Mouse (Mus musculus) hindbrain, embryonic 13.5 days (tissue): ENCODE results near the gene Rps6ka2. TPM values are rescaled to one million over a fixed set of nuclear protein-coding genes. Genes with fewer than 3 reads are reported as not detected.
A peak's percentile ranks its signal among the peaks of the same experiment; 100 is the strongest.
"Not testable (repeated sequence)": the region's sequence is repeated elsewhere in the genome, so short reads cannot be mapped to it uniquely, and the experiment has no call there.

Experiments
- ATAC-seq: fragments of 200-750 bp; cut with Nextera tagmentation; 2 replicates; pipeline ENCODE4 v1.8.0; 2017; ENCODE audit warnings: moderate TSS enrichment; ENCODE audit not compliant: low FRiP score
- H3K27ac ChIP-seq: fragments of 300-500 bp; sonication (generic); 2 replicates; pipeline ENCODE4 v1.5.1; 2015; ENCODE audit warnings: inconsistent platforms, mild to moderate bottlenecking, moderate library complexity
- H3K27me3 ChIP-seq: fragments of 300-500 bp; sonication (generic); 2 replicates; pipeline ENCODE4 v1.6.1; 2015; ENCODE audit warnings: mild to moderate bottlenecking, inconsistent platforms
- H3K36me3 ChIP-seq: fragments of 300-500 bp; sonication (generic); 2 replicates; pipeline ENCODE4 v1.6.1; 2015; ENCODE audit warnings: mild to moderate bottlenecking, inconsistent platforms
- H3K4me1 ChIP-seq: fragments of 300-500 bp; sonication (generic); replicated peaks from 2 replicates; pipeline ENCODE4 v1.6.1; 2015; ENCODE audit warnings: inconsistent platforms
- H3K4me2 ChIP-seq: fragments of 300-500 bp; sonication (generic); 2 replicates; pipeline ENCODE4 v1.6.1; 2015; ENCODE audit warnings: inconsistent platforms, mild to moderate bottlenecking, moderate library complexity
- H3K4me3 ChIP-seq: fragments of 300-500 bp; sonication (generic); 2 replicates; pipeline ENCODE4 v1.5.1; 2015; ENCODE audit warnings: mild to moderate bottlenecking, inconsistent platforms
- H3K9ac ChIP-seq: fragments of 300-500 bp; sonication (generic); 2 replicates; pipeline ENCODE4 v1.6.1; 2015; ENCODE audit warnings: mild to moderate bottlenecking, inconsistent platforms
- H3K9me3 ChIP-seq: fragments of 300-500 bp; sonication (generic); 2 replicates; pipeline ENCODE4 v1.6.1; 2016; ENCODE audit warnings: inconsistent platforms
- WGBS: fragments of 180-500 bp; shearing (Covaris S2); methylation state at CpG from one replicate; pipeline ENCODE4 v1.1.7; 2015; 5-methylcytosine and 5-hydroxymethylcytosine counted together
- polyA plus RNA-seq: library from polyadenylated mRNA; unstranded; fragments of >200 nt; fragmentation: Nextera tagmentation; extraction: Ambion mirVana; gene quantifications from 2 replicates; pipeline ENCODE4 v1.2.1, GENCODE M21; 2015

Gene Rps6ka2
- polyA plus RNA-seq = 21.2 and 22.1 TPM in 2 replicates

DNA sequence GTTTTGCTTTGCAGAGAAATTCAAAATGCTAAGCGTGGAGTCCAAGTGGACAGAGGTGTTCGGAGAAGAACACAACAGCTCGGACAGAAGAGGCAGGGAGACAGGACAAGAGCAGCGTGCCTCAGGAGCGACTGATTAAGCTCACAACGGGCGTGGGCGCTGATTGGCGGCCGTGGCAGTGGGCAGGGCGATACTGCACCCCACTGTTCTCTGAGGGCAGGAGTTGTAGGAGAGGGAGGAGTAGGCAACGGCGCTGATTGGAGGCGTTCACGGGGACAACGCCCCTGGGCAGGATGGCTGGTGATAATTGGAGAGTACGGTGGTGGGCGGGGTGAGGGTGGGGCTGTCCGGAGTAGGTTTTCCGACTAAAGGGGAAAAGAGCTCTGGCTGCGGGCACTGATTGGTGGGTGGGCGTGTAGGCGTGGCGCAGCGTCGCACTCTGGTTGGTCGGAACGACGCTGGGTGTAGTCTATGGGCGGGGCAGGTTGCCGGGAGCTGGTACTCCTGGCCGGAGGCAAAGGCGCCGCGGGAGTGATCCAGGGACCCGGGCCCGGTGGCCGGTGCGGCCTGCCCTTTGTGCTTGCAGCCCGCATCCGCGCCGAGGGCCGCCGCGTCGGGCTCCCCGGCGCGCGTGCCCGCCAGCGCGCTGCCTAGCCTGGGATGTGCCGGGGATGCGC lies at the start of gene Rps6ka2:
TSS of gene Rps6ka2 (plus strand) at position 489 of the 677 bp plus-strand sequence.
- peak within 1 kb of the TSS; percentile 94 for H3K27ac ChIP-seq
- peak within 1 kb of the TSS; percentile 79 for H3K4me3 ChIP-seq
- ATAC-seq = peak; percentile 99
- no peaks in the 10 kb centered on the region for H3K9me3 ChIP-seq
- no peaks in the 10 kb centered on the region for H3K27me3 ChIP-seq
- peak within 1 kb of the TSS; percentile 86 for H3K4me2 ChIP-seq
- under 1% methylated on average over 54 of the region's 56 CpGs for whole genome bisulfite sequencing
- peaks cover 38% of the 10 kb centered on the region for H3K4me1 ChIP-seq
- peak within 1 kb of the TSS; percentile 85 for H3K9ac ChIP-seq
- H3K36me3 ChIP-seq = no peaks in the 10 kb centered on the region

DNA sequence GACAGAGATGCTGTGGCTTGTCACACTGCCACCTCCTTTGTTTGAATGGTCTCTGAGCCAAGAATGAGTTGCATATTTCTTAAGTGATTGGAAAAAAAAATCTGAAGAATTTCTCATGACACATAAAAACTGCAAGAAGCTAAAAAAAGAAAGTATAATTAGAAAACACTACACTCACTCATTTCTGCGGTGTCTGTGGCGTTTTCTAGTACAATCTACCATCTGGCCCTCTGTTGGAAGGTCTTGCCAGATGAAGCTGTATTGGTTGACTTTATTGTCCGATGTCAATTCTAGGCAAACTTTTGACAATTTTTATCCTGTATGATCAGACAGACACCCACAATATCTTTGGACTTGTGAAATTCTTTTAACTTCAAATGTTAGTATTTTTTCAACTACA lies 49.1 kb upstream of the Rps6ka2 start:
- not testable (repeated sequence) for H3K9me3 ChIP-seq, H3K4me1 ChIP-seq, H3K36me3 ChIP-seq, H3K9ac ChIP-seq, H3K27ac ChIP-seq, ATAC-seq, H3K4me3 ChIP-seq, H3K4me2 ChIP-seq, H3K27me3 ChIP-seq
- WGBS = 96% methylated on average over 3 of the region's 3 CpGs

DNA sequence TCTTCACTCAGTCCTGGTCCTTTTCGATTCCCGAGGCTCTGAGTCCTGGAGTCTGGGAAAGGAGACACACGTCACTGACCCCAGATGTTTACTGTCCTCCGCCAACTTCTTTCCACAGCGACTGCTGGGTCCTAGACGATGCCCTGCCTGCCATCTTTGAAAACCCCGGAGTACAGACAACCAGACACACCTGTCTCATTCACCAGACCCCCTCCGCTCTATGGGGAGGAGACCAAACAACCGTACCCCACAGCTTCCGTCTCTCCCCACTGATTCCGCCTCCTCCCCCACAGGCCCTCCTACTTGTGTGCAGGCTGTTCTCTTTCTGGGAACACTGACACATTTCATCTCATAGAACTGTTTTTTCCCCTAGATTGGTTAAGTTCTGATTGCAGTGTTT lies 47.4 kb upstream of the Rps6ka2 start:
- H3K4me1 ChIP-seq, ATAC-seq, H3K4me3 ChIP-seq, H3K9ac ChIP-seq, H3K27ac ChIP-seq, H3K4me2 ChIP-seq, H3K27me3 ChIP-seq, H3K9me3 ChIP-seq, H3K36me3 ChIP-seq: not testable (repeated sequence)
- WGBS = 92% methylated on average over 11 of the region's 11 CpGs

DNA sequence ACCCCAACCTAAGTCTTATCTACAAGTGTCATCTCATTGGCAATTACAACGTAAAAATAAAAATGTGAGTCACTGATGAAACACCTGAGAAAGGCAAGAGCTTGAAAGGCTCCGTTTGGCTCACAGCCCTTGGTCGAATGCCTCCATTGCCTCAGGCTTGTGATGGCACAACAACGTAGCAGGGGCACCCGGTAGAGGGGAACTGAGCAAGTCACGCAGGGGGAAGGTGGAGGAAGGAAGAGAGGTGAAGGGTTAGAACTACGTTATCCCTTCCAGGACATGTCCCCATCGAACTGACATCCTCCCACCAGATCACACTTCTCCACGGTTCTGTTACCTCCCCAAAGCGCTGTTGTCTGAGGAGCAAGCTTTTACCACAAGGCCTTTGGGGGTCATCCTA lies 43.4 kb upstream of the Rps6ka2 start:
- not testable (repeated sequence) for H3K27ac ChIP-seq, H3K4me2 ChIP-seq, H3K27me3 ChIP-seq, H3K9ac ChIP-seq, ATAC-seq, H3K4me1 ChIP-seq, H3K36me3 ChIP-seq, H3K4me3 ChIP-seq, H3K9me3 ChIP-seq
- WGBS = 90% methylated on average over 8 of the region's 10 CpGs

DNA sequence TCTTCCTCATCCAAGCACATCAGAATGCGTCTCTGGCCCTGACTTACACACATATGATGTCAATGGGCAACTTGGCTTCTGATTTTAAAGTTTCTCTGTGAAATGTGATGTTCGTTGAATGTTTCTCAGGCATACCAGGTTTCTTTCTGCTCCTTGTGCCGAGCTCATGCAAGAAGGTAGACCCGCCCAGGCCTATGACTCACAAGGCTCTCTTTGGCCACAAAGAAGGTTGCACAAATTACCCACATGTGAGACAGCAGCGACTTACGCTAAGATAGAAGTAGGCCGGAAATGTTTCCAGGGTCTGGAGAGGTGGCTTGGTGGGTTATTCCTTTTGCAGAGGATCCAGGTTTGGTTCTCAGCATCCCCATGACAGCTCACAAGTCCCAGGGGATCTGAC lies 35.9 kb upstream of the Rps6ka2 start:
- H3K36me3 ChIP-seq, H3K27ac ChIP-seq: not testable (repeated sequence)
- WGBS = no CpG with 5 or more reads among the region's 7 CpGs

DNA sequence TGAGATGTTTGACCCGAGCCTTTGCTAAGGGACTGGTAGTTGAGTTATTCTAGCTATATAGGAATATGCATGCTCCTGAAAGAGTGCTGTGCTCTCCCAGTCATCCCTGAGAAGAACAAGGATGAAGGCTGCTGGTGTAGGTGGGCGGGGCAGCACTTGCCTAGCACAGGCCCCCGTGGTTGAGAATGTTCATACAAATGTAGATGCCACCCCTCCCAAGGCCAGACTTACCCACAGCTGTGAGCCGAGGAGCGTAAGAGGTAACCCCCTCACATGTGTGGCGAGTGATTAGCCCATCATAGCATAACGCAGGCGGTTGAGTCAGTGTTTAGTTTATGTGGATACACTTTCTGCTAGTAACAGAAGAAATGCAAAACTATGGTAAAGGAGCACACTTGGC lies 34.6 kb upstream of the Rps6ka2 start:
- ATAC-seq, H3K9ac ChIP-seq, H3K4me3 ChIP-seq, H3K9me3 ChIP-seq, H3K4me2 ChIP-seq, H3K27ac ChIP-seq, H3K27me3 ChIP-seq, H3K4me1 ChIP-seq, H3K36me3 ChIP-seq: not testable (repeated sequence)
- WGBS = 89% methylated on average over 7 of the region's 8 CpGs

More for the DNA sequence above, 35.9 kb upstream of the Rps6ka2 start:
- H3K9ac ChIP-seq, H3K4me1 ChIP-seq, H3K27me3 ChIP-seq, H3K9me3 ChIP-seq, ATAC-seq, H3K4me2 ChIP-seq, H3K4me3 ChIP-seq: not testable (repeated sequence)

DNA sequence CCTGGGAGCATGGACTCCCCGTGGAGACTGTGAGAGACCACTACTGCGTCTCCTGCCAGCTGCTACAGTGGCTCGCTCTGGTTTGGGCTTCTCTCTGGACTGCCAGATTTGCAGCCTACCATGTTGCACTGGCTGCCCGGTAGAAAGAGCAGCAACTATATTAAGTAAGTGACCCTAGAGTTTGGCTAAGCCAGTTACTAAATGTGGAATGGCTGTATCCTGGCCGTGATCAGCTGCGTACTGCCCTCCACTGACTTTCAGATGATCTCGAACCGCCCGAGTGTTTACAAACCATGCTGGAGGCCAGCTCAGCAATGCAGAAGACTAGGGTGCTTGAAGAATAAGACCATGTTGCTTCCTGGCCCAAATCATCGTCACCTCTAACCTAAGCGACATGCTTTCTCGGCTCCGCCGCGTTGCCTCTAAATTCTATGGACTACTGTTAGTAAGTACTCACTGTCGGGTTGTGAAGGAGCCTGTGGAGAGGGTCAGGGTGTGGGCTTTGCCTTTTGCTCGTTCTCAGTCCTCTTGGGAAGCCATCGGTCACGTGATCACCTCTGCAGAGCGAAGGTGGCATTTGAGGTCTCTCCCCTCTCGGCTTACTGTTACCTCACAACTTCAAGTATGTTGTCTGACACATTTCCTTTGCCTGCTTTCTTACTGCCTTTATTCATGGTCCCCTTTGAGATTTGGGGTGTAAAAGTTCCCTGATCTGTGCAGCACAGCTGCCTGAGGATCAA lies 31.6 kb upstream of the Rps6ka2 start:
- Histone ChIP-seq H3K27me3 (no peaks in the 10 kb centered on the region), H3K27ac (no peak overlapping the region), H3K4me1 (no peaks in the 10 kb centered on the region), H3K9me3 (no peaks in the 10 kb centered on the region), H3K4me3 (no peak overlapping the region), H3K4me2 (no peak overlapping the region), H3K36me3 (no peaks in the 10 kb centered on the region), H3K9ac (no peak overlapping the region)
- ATAC-seq = no peak
- WGBS = 87% methylated on average over 21 of the region's 21 CpGs

DNA sequence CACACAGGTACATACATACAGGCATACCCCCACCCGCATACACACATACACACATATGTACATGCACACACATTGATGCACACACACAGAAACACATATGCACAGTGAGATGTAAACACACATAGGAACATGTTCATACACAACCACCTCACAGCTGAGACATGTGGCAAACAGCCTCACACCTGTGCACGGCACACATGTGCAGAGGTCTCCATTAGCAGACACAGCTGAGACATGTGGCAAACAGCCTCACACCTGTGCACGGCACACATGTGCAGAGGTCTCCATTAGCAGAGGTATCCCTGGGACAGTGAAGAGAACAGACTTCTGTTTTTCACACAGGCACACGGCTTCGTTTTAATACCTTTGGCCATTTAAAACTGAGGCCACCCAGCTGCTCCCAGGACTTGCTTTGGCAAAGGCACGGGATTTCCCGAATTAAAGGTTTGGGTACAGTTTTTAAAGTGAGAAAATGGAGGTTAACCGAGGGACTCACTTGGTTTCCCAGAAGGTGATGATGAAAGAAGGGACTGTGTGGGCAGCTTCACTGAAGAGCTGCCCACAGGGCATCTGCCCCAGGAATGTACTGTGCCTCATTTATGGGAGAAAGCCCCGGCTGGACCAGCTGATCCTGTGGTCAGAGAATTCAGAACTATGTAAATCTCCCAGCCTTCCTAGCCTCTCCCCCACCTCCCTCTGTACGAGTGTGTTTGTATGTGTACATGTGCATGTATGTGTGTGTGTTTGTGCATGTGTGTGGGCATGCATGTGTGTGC lies 29.3 kb upstream of the Rps6ka2 start:
- Histone ChIP-seq H3K27ac (no peak overlapping the region), H3K9me3 (no peaks in the 10 kb centered on the region), H3K27me3 (no peaks in the 10 kb centered on the region), H3K4me1 (peaks cover 11% of the 10 kb centered on the region; the same call in 1 of the 2 replicates), H3K9ac (no peak overlapping the region), H3K4me2 (no peak overlapping the region), H3K36me3 (no peaks in the 10 kb centered on the region), H3K4me3 (no peak overlapping the region)
- no peak for ATAC-seq
- WGBS = 88% methylated on average over 10 of the region's 10 CpGs

DNA sequence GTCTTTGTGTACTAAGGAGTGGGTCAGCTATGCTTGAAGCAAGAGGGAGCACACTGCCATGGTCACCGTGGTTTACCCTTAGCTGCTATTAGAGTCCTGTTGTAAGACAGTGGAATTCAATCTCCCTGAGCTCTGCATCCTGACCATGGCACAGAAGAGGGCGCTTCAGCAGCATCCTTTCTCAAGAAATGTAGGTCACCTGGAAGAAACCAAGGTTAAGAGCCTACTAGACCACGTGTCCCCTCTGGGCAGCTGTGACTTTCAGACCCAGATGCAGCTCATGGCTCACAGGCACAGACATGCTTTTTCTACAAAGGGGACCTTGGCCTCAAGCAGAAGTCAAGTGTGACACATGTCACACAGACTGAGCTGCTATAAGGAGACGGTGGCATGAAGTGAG lies 27.5 kb upstream of the Rps6ka2 start:
- H3K4me3 ChIP-seq = no peak overlapping the region
- H3K4me2 ChIP-seq = no peak overlapping the region
- no peak overlapping the region for H3K27ac ChIP-seq
- H3K4me1 ChIP-seq = peaks cover 11% of the 10 kb centered on the region; the same call in 1 of the 2 replicates
- ATAC-seq = no peak
- no peaks in the 10 kb centered on the region for H3K27me3 ChIP-seq
- H3K9ac ChIP-seq = no peak overlapping the region
- 60% methylated on average over 4 of the region's 4 CpGs for WGBS
- H3K9me3 ChIP-seq = no peaks in the 10 kb centered on the region
- H3K36me3 ChIP-seq = no peaks in the 10 kb centered on the region

DNA sequence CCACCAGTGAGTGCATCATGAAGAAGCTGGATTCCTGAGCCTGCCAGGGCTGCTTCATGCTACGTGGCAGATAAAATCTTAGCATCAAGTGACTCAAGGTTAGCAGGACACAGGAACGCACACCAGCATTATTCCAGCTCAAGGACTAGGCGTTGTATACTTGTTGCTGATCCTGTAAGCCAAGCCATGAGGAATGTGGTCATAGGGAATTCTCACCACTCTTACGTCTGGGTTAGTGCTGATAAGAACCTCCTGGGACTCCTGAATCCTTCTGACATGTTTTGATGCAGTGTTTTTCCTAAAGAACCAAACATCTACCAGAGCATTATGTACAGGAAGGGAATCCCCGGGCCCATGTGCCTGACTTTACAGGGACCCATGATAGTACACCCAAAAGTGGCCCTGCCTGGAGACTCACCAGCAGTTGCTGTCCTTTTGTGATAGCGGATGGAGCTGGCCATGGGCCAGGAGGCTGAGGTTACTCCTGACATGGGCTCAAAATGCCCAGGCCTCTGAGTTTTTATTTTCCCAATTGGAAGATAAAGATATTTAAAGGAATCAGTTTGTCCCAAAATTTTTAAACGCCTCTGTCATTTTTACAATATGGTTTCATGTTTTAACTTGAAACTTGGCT lies 25.9 kb upstream of the Rps6ka2 start:
- Histone ChIP-seq H3K4me1 (peaks cover 23% of the 10 kb centered on the region), H3K27ac (no peak overlapping the region), H3K4me3 (no peak overlapping the region), H3K36me3 (no peaks in the 10 kb centered on the region), H3K4me2 (no peak overlapping the region), H3K9ac (no peak overlapping the region), H3K9me3 (no peaks in the 10 kb centered on the region), H3K27me3 (no peaks in the 10 kb centered on the region)
- no peak for ATAC-seq
- 83% methylated on average over 7 of the region's 7 CpGs for WGBS

DNA sequence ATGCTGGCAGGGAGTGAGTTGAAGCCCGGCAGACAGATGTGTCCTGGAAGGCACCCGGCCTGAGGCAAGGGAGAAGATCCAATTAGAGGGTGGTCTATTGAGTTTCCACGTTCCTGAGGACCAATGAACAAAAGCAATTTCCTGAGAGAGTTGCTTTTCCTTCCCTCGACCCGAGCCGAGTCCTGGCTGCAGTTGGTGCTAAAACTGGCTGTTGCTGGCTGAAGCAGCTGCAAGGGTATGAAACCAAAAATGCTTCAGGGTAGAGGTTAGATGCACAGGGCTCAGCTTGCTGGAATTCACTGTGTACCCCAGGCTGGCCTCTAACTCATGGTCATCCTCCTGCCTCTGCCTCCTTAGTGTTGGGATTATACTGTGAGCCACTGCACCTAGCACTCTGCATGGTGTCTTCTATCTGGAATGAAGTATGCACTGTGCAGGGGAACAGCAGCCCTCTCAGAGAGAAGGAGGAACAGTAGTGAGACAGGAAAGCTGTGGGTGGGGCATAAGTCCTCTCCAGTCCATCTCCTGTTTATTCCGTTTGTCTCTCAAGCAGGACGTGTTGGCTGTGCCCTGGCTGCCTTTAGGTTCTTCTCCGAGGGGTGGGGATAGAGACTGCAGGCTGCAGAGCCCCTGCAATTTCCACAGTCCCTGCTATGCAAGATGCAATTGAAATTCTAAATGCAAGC lies 24.4 kb upstream of the Rps6ka2 start:
- no peak overlapping the region for H3K4me2 ChIP-seq
- no peak overlapping the region for H3K9ac ChIP-seq
- H3K36me3 ChIP-seq = no peaks in the 10 kb centered on the region
- no peaks in the 10 kb centered on the region for H3K27me3 ChIP-seq
- no peak overlapping the region for H3K27ac ChIP-seq
- no peaks in the 10 kb centered on the region for H3K9me3 ChIP-seq
- peaks cover 24% of the 10 kb centered on the region for H3K4me1 ChIP-seq
- 60% methylated on average over 9 of the region's 9 CpGs for WGBS
- ATAC-seq = no peak
- H3K4me3 ChIP-seq = no peak overlapping the region

DNA sequence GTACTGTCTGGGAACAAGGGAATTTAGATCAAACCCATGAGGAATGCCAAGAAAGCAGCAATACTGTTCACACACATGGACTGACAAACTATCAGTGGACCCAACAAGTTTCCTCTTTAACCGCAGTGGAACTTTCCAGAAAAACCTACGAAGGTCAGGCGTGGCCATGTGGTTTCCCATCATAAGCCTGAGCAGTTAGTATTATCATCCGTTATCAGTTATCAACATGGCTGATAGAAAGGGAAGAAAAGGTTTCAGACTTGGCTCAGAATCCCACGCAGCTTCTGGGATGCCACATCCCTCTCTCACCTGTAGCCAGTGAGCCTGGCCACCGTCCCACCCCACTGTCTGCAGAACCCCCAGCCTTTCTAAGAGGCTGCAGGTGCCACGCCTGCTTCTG lies 23.4 kb upstream of the Rps6ka2 start:
- Histone ChIP-seq H3K27ac (no peak overlapping the region), H3K4me1 (peaks cover 24% of the 10 kb centered on the region), H3K9me3 (no peaks in the 10 kb centered on the region), H3K27me3 (no peaks in the 10 kb centered on the region), H3K4me2 (no peak overlapping the region), H3K4me3 (no peak overlapping the region), H3K36me3 (no peaks in the 10 kb centered on the region), H3K9ac (no peak overlapping the region)
- 92% methylated on average over 7 of the region's 7 CpGs for WGBS
- no peak for ATAC-seq
